Mouse (Mus musculus) megakaryocyte, embryonic 14.5 days (primary cell): ENCODE data around the gene Ptprcap.

Experiments
- FLI1 ChIP-seq: IDR thresholded peaks from 2 replicates; pipeline ENCODE4 v1.6.1; 2012; ENCODE audit warnings: low read length, inconsistent platforms, mixed read lengths
- GATA1 ChIP-seq: IDR thresholded peaks from 3 replicates; pipeline ENCODE4 v1.6.1; 2012; ENCODE audit warnings: mixed read lengths, low read length, inconsistent platforms, borderline replicate concordance

- TF ChIP-seq FLI1: no peak
- no peak for TF ChIP-seq GATA1
Observed at GRCm38 (mm10) chr19:4197180-4197579, 43.8 kb downstream of the Ptprcap start.
